ENCODE assay signal across 8 mouse cellular contexts in genomic region chr17:29615616-29616015, GRCm38 (mm10). TPM values are rescaled to one million over a fixed set of nuclear protein-coding genes. Genes with fewer than 3 reads are reported as not detected.
DNase-seq lines count a peak whose midpoint lies in the region; ATAC-seq lines count a peak whose summit lies in the region.

No protein-coding gene starts in this region.

- ATAC-seq in megakaryocyte, adult 5-6 weeks (ENCODE audit: poor library complexity, severe bottlenecking), result no peak
- ATAC-seq in hindbrain, embryonic 14.5 days (ENCODE audit: low FRiP score), result no peak
- ATAC-seq in midbrain, embryonic 16.5 days, result no peak
- no peak for ATAC-seq in activated CD4-positive, CD25-positive, alpha-beta regulatory T cell, adult 4 months

- peaks cover 33% of the 10 kb centered on the region for H3K36me3 ChIP-seq in megakaryocyte, embryonic 14.5 days (replicated peaks; ENCODE audit: low read length)
- H3K36me3 ChIP-seq in hindbrain, embryonic 14.5 days (replicated peaks; ENCODE audit: control insufficient read depth, insufficient read depth), result peaks cover 6% of the 10 kb centered on the region
- peaks cover 9% of the 10 kb centered on the region; the same call in 1 of the 2 replicates for H3K36me3 ChIP-seq in midbrain, embryonic 16.5 days (ENCODE audit: control insufficient read depth, insufficient read depth, low read length)

- 7% methylated on average over 4 of the region's 4 CpGs for WGBS in hindbrain, embryonic 14.5 days
- WGBS in midbrain, embryonic 16.5 days, result 12% methylated on average over 4 of the region's 4 CpGs

- H3K27ac ChIP-seq in hindbrain, embryonic 14.5 days, result peak overlapping the region; percentile 92; the same call in 1 of the 2 replicates
- 0 out of 2 replicates have a peak overlapping the region, but pooled peaks have one; percentile 93 for H3K27ac ChIP-seq in midbrain, embryonic 16.5 days (ENCODE audit: low read length)

- peak overlapping the region; percentile 86 for H3K4me2 ChIP-seq in hindbrain, embryonic 14.5 days (replicated peaks)
- peak overlapping the region; percentile 87 for H3K4me2 ChIP-seq in midbrain, embryonic 16.5 days (ENCODE audit: low read length)

- peaks cover 56% of the 10 kb centered on the region for H3K4me1 ChIP-seq in megakaryocyte, embryonic 14.5 days
- H3K4me1 ChIP-seq in hindbrain, embryonic 14.5 days (replicated peaks; ENCODE audit: control insufficient read depth, insufficient read depth, low read length), result peaks cover 30% of the 10 kb centered on the region
- H3K4me1 ChIP-seq in midbrain, embryonic 16.5 days (ENCODE audit: control insufficient read depth, insufficient read depth, low read length), result peaks cover 23% of the 10 kb centered on the region

- peak overlapping the region; percentile 97 for H3K4me3 ChIP-seq in megakaryocyte, embryonic 14.5 days (replicated peaks)
- peak overlapping the region; percentile 97 for H3K4me3 ChIP-seq in hindbrain, embryonic 14.5 days (replicated peaks; ENCODE audit: low read length)
- peak overlapping the region; percentile 95 for H3K4me3 ChIP-seq in midbrain, embryonic 16.5 days (ENCODE audit: low read depth, low read length)

- H3K9me3 ChIP-seq in megakaryocyte, embryonic 14.5 days, result no peaks in the 10 kb centered on the region
- no peaks in the 10 kb centered on the region for H3K9me3 ChIP-seq in hindbrain, embryonic 14.5 days (ENCODE audit: control insufficient read depth, low read length)
- H3K9me3 ChIP-seq in midbrain, embryonic 16.5 days (replicated peaks; ENCODE audit: control insufficient read depth, low read length, poor library complexity, severe bottlenecking), result no peaks in the 10 kb centered on the region

- H3K27me3 ChIP-seq in megakaryocyte, embryonic 14.5 days (replicated peaks), result no peaks in the 10 kb centered on the region
- H3K27me3 ChIP-seq in hindbrain, embryonic 14.5 days (ENCODE audit: control insufficient read depth, insufficient read depth, low read length), result no peaks in the 10 kb centered on the region
- no peaks in the 10 kb centered on the region for H3K27me3 ChIP-seq in midbrain, embryonic 16.5 days (ENCODE audit: control insufficient read depth, insufficient read depth, low read depth, low read length)

- H3K9ac ChIP-seq in hindbrain, embryonic 14.5 days, result peak overlapping the region; percentile 95
- H3K9ac ChIP-seq in midbrain, embryonic 16.5 days (ENCODE audit: low read depth, low read length), result peak overlapping the region; percentile 92

- peak; percentile 43 to 87 for DNase-seq in adrenal gland, adult (ENCODE audit: inconsistent age in 2 of 2, low spot score in 1 of 2)
- no peak for DNase-seq in adrenal gland, postnatal 4 days (ENCODE audit: low spot score in 2 of 2)
- no peak for DNase-seq in hindbrain, embryonic 14.5 days (ENCODE audit: low spot score)
- DNase-seq in cerebellum, postnatal 14 days, result no peak

RNA-seq across cellular contexts. Expression of gene Gm28043, which starts 0.9 kb away (rescaled TPM):
- 1 to 10 TPM; 6.3 to 7.8 TPM for total RNA-seq in adrenal gland, postnatal 4 days (2021)
- polyA plus RNA-seq in megakaryocyte, embryonic 14.5 days (2012; ENCODE audit: insufficient read depth, low replicate concordance), result not detected in 2 replicates
- total RNA-seq in megakaryocyte, adult 5-6 weeks (2015), result 1.7 and 2.1 TPM in 2 replicates
- 9.3 and 11.6 TPM in 2 replicates for total RNA-seq in megakaryocyte, adult 5-6 weeks (2017)
- polyA plus RNA-seq in hindbrain, embryonic 14.5 days (2014; fragmentation: Nextera tagmentation; extraction: Ambion mirVana), result 1.8 and 2.6 TPM in 2 replicates
- 1.6 and 3.2 TPM in 2 replicates for polyA plus RNA-seq in midbrain, embryonic 16.5 days (2015; fragmentation: Nextera tagmentation; extraction: Ambion mirVana)
- polyA plus RNA-seq in activated CD4-positive, CD25-positive, alpha-beta regulatory T cell, adult 4 months (2017; shearing (Covaris generic)), result 1 to 10 TPM; 2.4 to 4.2 TPM

RNA-seq across cellular contexts. Expression of gene Rnf8, which starts 1.0 kb away (rescaled TPM):
- 10 to 100 TPM; 88.9 to 93.3 TPM for total RNA-seq in adrenal gland, postnatal 4 days (2021)
- polyA plus RNA-seq in megakaryocyte, embryonic 14.5 days (2012; ENCODE audit: insufficient read depth, low replicate concordance), result 7.7 and 8.0 TPM in 2 replicates
- 17.5 and 24.2 TPM in 2 replicates for total RNA-seq in megakaryocyte, adult 5-6 weeks (2015)
- total RNA-seq in megakaryocyte, adult 5-6 weeks (2017), result 28.1 and 31.8 TPM in 2 replicates
- 82.2 and 89.6 TPM in 2 replicates for polyA plus RNA-seq in hindbrain, embryonic 14.5 days (2014; fragmentation: Nextera tagmentation; extraction: Ambion mirVana)
- 75.3 and 83.6 TPM in 2 replicates for polyA plus RNA-seq in midbrain, embryonic 16.5 days (2015; fragmentation: Nextera tagmentation; extraction: Ambion mirVana)
- polyA plus RNA-seq in activated CD4-positive, CD25-positive, alpha-beta regulatory T cell, adult 4 months (2017; shearing (Covaris generic)), result 10 to 100 TPM; 18.4 to 24.2 TPM

RNA-seq across cellular contexts. Expression of gene Cmtr1, which starts 44.8 kb away (rescaled TPM):
- 100 to 1,000 TPM in 1 of 2 experiments, 10 to 100 TPM in 1; 99.2 to 101 TPM for total RNA-seq in adrenal gland, postnatal 4 days (2021)
- 10.6 and 22.3 TPM in 2 replicates for polyA plus RNA-seq in megakaryocyte, embryonic 14.5 days (2012; ENCODE audit: insufficient read depth, low replicate concordance)
- total RNA-seq in megakaryocyte, adult 5-6 weeks (2015), result 31.4 and 43.2 TPM in 2 replicates
- 242 and 307 TPM in 2 replicates for total RNA-seq in megakaryocyte, adult 5-6 weeks (2017)
- 103 and 109 TPM in 2 replicates for polyA plus RNA-seq in hindbrain, embryonic 14.5 days (2014; fragmentation: Nextera tagmentation; extraction: Ambion mirVana)
- polyA plus RNA-seq in midbrain, embryonic 16.5 days (2015; fragmentation: Nextera tagmentation; extraction: Ambion mirVana), result 122 and 127 TPM in 2 replicates
- 10 to 100 TPM; 68.2 to 93.5 TPM for polyA plus RNA-seq in activated CD4-positive, CD25-positive, alpha-beta regulatory T cell, adult 4 months (2017; shearing (Covaris generic))

Comparison
In these comparisons a context has a peak if more than half of its experiments do, and no peak if none do; other contexts are left out.
1. DNase-seq: peak in adrenal gland, adult (2 of 2); none in adrenal gland, postnatal 4 days (0 of 2), hindbrain, embryonic 14.5 days (single experiment) and cerebellum, postnatal 14 days (0 of 2).
2. Peak in every context shown above with its lines, with median percentiles within 50 percentile points of each other: H3K4me3 ChIP-seq.